Mouse (Mus musculus): ENCODE measurements at regions not wholly inside any gene's neighbourhood (a gene's known extent, or its start where the extent isn't known, plus 50 kb on each side); places are given as distances from the start of the nearest gene placed in this dataset.

- H3K4me3 ChIP-seq = no peak overlapping the region
- H3K9ac ChIP-seq (ENCODE audit: low read depth, low read length) = no peak overlapping the region
- no peaks in the 10 kb centered on the region for H3K27me3 ChIP-seq (ENCODE audit: control insufficient read depth, insufficient read depth, low read length)
- intact Hi-C loops (cut with DNase I) = no loop called here
- 29% methylated on average over 1 of the region's 1 CpGs for WGBS
- TF ChIP-seq EP300 (IDR thresholded peaks at IDR 0.05; ENCODE audit: insufficient read depth, low read depth, low read length) (no peak), POLR2A (IDR thresholded peaks at IDR 0.05; ENCODE audit: insufficient read depth, low read depth, low read length) (no peak), CTCF (IDR thresholded peaks at IDR 0.05) (no peak)
- DNase-seq = no peak
- H3K79me2 ChIP-seq (replicated peaks; ENCODE audit: control insufficient read depth, insufficient read depth, low read length) = no peaks in the 10 kb centered on the region
- no peak overlapping the region for H3K27ac ChIP-seq
- H3K4me1 ChIP-seq (ENCODE audit: control insufficient read depth, insufficient read depth, low read length) = no peaks in the 10 kb centered on the region
- no peaks in the 10 kb centered on the region for H3K36me3 ChIP-seq (ENCODE audit: control insufficient read depth, insufficient read depth, low read length)
These were observed 134.8 kb upstream of the 4933436I01Rik start for GRCm38 (mm10) chrX:68056026-68056425.

- 43% methylated on average over 4 of the region's 4 CpGs for WGBS
- Histone ChIP-seq H3K4me3 (peak overlapping the region; percentile 11; the same call in 1 of the 2 replicates), H3K9ac (ENCODE audit: low read depth, low read length) (no peak overlapping the region), H3K27ac (peak overlapping the region; percentile 75), H3K36me3 (ENCODE audit: control insufficient read depth, insufficient read depth, low read length) (no peaks in the 10 kb centered on the region), H3K79me2 (replicated peaks; ENCODE audit: control insufficient read depth, insufficient read depth, low read length) (no peaks in the 10 kb centered on the region), H3K27me3 (ENCODE audit: control insufficient read depth, insufficient read depth, low read length) (no peaks in the 10 kb centered on the region), H3K4me1 (ENCODE audit: control insufficient read depth, insufficient read depth, low read length) (no peaks in the 10 kb centered on the region)
- intact Hi-C loops (cut with DNase I) = no loop called here
- TF ChIP-seq POLR2A (IDR thresholded peaks at IDR 0.05; ENCODE audit: insufficient read depth, low read depth, low read length) (no peak), CTCF (IDR thresholded peaks at IDR 0.05) (no peak), EP300 (IDR thresholded peaks at IDR 0.05; ENCODE audit: insufficient read depth, low read depth, low read length) (no peak)
- no peak for DNase-seq
These were observed 122.9 kb upstream of the 4933436I01Rik start for GRCm38 (mm10) chrX:68043990-68044740.
